Mouse (Mus musculus): ENCODE measurements at regions not wholly inside any gene's neighbourhood (a gene's known extent, or its start where the extent isn't known, plus 50 kb on each side); places are given as distances from the start of the nearest gene placed in this dataset.

DNA sequence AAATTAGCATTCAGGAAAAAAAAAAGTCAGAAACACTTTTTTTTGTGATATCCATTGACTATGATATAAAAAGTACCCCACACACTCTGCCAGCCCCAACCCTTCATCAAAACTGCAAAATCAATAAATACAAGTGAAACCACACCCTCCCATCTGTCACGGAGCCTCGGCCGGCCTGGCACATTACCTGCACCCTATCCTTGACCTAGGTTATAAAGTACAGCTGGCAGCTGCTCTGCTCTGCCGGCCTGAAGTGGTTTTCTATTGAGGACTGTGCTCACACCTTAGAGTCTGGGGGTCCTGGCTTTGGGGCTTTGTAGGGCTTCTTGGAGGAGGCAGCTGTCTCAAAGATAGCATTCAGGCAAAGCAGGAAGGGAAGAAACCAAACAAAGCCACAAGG, 120.6 kb upstream of the Arglu1 start:
- TF ChIP-seq POLR2A (IDR thresholded peaks at IDR 0.05; ENCODE audit: borderline replicate concordance, extremely low read depth, insufficient read depth, insufficient read length, poor library complexity, severe bottlenecking) (no peak), CTCF (IDR thresholded peaks at IDR 0.05; ENCODE audit: borderline replicate concordance, extremely low read depth, insufficient read depth, insufficient read length) (no peak)
